Mouse (Mus musculus) liver, adult 10 weeks (tissue): Measurements from ENCODE around the gene Nyap2. TPM values are rescaled to one million over a fixed set of nuclear protein-coding genes. Genes with fewer than 3 reads are reported as not detected.

Experiments
- polyA plus RNA-seq: library from polyadenylated mRNA; stranded (reverse); fragments of 350-450 nt; fragmentation: Illumina TruSeq; extraction: RNeasy Lipid Tissue Mini Kit (QIAGEN cat#74804); gene quantifications from one replicate; pipeline ENCODE4 v1.2.3, GENCODE M21; 2014; ENCODE audit warnings: low read depth, low replicate concordance

The Nyap2 gene
- not detected for polyA plus RNA-seq

DNA sequence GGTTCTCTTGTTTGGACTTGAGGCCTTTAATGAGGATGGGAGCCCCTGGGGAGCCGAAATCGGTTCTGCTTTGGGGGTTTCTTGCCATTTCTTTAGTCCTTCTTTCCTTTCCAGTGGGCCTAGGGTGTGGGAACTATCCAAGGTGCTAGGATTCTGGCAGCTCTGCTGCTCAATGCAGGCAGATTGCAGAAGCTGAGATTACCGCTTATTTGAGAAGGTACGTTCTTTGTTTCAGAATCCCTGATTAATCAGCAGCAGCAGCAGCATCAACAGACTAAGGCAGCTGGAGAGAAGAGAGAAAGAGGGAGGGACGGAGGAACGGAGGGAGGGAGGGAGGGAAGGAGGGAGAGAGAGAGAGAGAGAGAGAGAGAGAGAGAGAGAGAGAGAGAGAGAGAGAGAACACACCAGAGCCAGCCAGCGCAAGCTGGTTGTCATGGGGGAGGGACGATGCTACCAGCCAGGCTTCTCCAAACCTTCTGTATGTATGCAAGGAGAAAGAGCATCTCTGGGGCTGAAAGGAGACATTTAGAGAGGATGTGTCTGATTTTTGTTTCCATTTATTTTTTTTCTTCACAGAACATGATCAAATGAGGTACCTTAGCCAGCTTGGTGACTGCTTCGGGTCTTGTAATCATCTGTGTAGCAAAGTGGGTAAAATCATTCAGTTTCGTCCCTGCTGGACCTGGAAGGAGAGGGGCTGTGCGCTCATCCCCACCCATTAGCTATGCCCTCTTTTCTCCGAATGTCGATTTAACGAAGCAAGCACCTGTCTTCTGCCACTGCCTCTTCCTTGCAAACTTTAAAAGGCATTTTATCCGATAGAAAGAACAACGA is at the start of gene Nyap2:
TSS of gene Nyap2 (plus strand) at position 120 of the 834 bp plus-strand sequence.

